Mouse (Mus musculus) ES-E14 (cell line): ENCODE results near the gene Rxra.

ENCODE experiments used
- CHD2 ChIP-seq: IDR thresholded peaks from 2 replicates; pipeline ENCODE4 v1.6.1; 2014; ENCODE audit warnings: mild to moderate bottlenecking, low read depth, low read length, inconsistent platforms
- ZNF384 ChIP-seq: IDR thresholded peaks from 2 replicates; pipeline ENCODE4 v1.6.1; 2012; ENCODE audit warnings: low read depth, low read length, inconsistent platforms

- TF ChIP-seq ZNF384 (no peak), CHD2 (no peak)
Measured at GRCm38 (mm10) chr2:27729009-27729408, 52.8 kb downstream of the Rxra start.
